Mouse (Mus musculus) urinary bladder, postnatal 25 days (tissue): ENCODE measurements around the gene Abhd17c.
"Not testable (repeated sequence)": the region's sequence is repeated elsewhere in the genome, so short reads cannot be mapped to it uniquely, and the experiment has no call there.

Source experiments
- DNase-seq: peaks from one replicate; pipeline ENCODE4 v3.0.0; 2022; ENCODE audit warnings: low spot score

Abhd17c gene

GRCm38 (mm10) chr7:84151001-84151959, at the start of gene Abhd17c:
Abhd17c (minus strand) TSS chr7:84151893.
- peak; percentile 39 for DNase-seq

GRCm38 (mm10) chr7:84197208-84197860, 45.6 kb upstream of the Abhd17c start:
- no peak for DNase-seq

- DNase-seq: no peak
Observed at GRCm38 (mm10) chr7:84196221-84196620, 44.5 kb upstream of the Abhd17c start.

- no peak for DNase-seq
Observed at GRCm38 (mm10) chr7:84192256-84192655, 40.6 kb upstream of the Abhd17c start.

GRCm38 (mm10) chr7:84191476-84191875, 39.8 kb upstream of the Abhd17c start:
- no peak for DNase-seq

- no peak for DNase-seq
Observed at GRCm38 (mm10) chr7:84188196-84188595, 36.5 kb upstream of the Abhd17c start.

- no peak for DNase-seq
Observed at GRCm38 (mm10) chr7:84185196-84185595, 33.5 kb upstream of the Abhd17c start.

- DNase-seq: no peak
Observed at GRCm38 (mm10) chr7:84184703-84185102, 33.0 kb upstream of the Abhd17c start.

GRCm38 (mm10) chr7:84178809-84179208, 27.1 kb upstream of the Abhd17c start:
- DNase-seq: not testable (repeated sequence)

- DNase-seq: no peak
Observed at GRCm38 (mm10) chr7:84174655-84175448, 23.2 kb upstream of the Abhd17c start.

GRCm38 (mm10) chr7:84173394-84173793, 21.7 kb upstream of the Abhd17c start:
- no peak for DNase-seq

GRCm38 (mm10) chr7:84171177-84171787, 19.6 kb upstream of the Abhd17c start:
- no peak for DNase-seq

- DNase-seq: no peak
Observed at GRCm38 (mm10) chr7:84168355-84168754, 16.7 kb upstream of the Abhd17c start.

- DNase-seq: no peak
Observed at GRCm38 (mm10) chr7:84166721-84167419, 15.2 kb upstream of the Abhd17c start.

GRCm38 (mm10) chr7:84166007-84166406, 14.3 kb upstream of the Abhd17c start:
- no peak for DNase-seq

- DNase-seq: no peak
Observed at GRCm38 (mm10) chr7:84165288-84165687, 13.6 kb upstream of the Abhd17c start.

GRCm38 (mm10) chr7:84164880-84165279, 13.2 kb upstream of the Abhd17c start:
- DNase-seq: no peak

GRCm38 (mm10) chr7:84164419-84164818, 12.7 kb upstream of the Abhd17c start:
- DNase-seq: no peak

GRCm38 (mm10) chr7:84163585-84163984, 11.9 kb upstream of the Abhd17c start:
- no peak for DNase-seq

- DNase-seq: no peak
Observed at GRCm38 (mm10) chr7:84159414-84159813, 7.7 kb upstream of the Abhd17c start.

GRCm38 (mm10) chr7:84153821-84154220, 2.1 kb upstream of the Abhd17c start:
- DNase-seq: no peak
